Mouse (Mus musculus): Measurements from ENCODE around the gene Maml2.
A peak's percentile ranks its signal among the peaks of the same experiment; 100 is the strongest.

Maml2 gene

GRCm38 (mm10) chr9:13497016-13497415 lies 199.3 kb downstream of the Maml2 start:
- DNase-seq = no peak

- DNase-seq = peak; percentile 74
Observed at GRCm38 (mm10) chr9:13497690-13498333, 200.1 kb downstream of the Maml2 start.

GRCm38 (mm10) chr9:13500045-13500444 lies 202.3 kb downstream of the Maml2 start:
- no peak for DNase-seq

DNA sequence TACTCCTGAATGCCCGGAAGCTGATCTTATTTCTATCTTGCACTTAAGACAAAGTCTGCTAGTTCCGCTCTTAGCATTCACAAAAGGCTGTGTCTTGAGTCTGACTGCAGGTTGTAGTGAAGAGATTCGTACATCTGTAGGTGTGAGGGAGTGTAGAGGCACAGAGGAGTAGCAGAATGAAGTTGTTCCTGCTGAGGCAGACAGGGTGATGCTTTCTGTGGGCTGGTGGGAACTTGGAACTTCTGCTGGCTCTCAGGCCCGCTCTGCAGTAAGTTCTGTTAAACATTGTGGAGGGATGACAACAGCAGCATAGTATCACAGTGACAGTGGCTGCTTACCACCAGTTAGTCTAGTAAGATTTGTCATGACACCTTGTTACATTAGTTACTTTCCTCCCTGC lies 207.3 kb downstream of the Maml2 start:
- no peak for DNase-seq

- no peak for DNase-seq
Observed at GRCm38 (mm10) chr9:13506956-13507821, 209.4 kb downstream of the Maml2 start.

DNA sequence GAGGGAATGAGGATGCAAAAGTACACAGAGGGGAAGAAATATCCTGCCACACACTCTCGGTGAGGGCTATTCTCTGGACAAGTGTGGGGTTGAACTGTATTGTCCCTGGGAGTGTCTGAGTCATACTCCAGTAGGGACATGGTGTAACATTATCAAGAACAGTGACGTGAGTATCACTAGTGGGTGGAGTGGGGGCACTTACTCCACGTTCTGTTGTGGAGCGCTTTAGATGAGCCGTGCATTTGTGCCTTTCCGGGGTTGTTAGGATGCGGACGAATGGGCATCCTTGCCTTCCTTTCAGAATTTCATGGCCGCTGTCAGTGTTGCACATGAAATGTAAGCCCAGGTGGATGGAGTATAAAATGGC lies 210.0 kb downstream of the Maml2 start:
- no peak for DNase-seq

DNA sequence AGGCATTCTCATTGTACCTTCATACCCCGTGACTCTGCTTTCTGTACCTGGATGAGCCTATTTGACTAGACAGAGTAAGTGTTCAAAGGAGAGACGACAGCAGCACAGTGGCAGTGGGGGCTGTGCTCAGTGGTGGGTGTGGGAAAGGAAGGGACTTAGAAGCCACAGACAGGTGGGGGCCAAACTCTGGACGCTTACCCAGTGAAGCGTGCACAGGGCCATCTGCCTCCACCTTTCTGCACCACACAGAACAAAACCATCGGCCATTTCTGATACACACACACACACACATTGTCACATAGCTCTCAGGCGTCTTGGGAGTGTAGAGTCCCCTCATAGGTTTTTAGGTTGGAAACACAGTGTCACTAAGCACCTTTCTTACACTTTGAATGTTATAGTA lies 212.0 kb downstream of the Maml2 start:
- DNase-seq = no peak

GRCm38 (mm10) chr9:13510621-13511369 lies 213.0 kb downstream of the Maml2 start:
- peak; percentile 28 for DNase-seq

GRCm38 (mm10) chr9:13513135-13513534 lies 215.4 kb downstream of the Maml2 start:
- no peak for DNase-seq

- no peak for DNase-seq
Observed at GRCm38 (mm10) chr9:13514435-13514834, 216.7 kb downstream of the Maml2 start.

DNA sequence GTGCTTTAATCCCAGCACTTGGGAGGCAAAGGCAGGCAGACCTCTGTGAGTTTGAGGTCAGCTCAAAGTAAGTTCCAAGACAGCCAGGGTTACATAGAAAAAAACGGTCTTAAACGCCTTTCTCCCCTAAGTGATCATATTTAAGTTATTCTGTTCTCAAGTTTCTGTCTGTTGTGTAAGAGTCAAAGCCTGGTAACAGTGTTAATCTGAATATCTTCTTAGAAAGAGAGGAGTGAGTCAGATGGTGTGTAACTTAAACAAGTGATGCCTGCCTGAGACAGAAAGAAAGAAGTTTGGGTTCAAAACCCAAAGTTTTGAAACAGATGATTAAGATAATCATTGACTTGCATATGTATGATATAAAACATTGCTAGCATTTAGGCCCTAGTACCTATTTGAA lies 218.2 kb downstream of the Maml2 start:
- no peak for DNase-seq

- DNase-seq = no peak
Observed at GRCm38 (mm10) chr9:13518031-13518430, 220.3 kb downstream of the Maml2 start.

GRCm38 (mm10) chr9:13518441-13518971 lies 220.7 kb downstream of the Maml2 start:
- DNase-seq = no peak

GRCm38 (mm10) chr9:13522061-13522820 lies 224.5 kb downstream of the Maml2 start:
- DNase-seq = no peak

- DNase-seq = no peak
Observed at GRCm38 (mm10) chr9:13523046-13523445, 225.3 kb downstream of the Maml2 start.

DNA sequence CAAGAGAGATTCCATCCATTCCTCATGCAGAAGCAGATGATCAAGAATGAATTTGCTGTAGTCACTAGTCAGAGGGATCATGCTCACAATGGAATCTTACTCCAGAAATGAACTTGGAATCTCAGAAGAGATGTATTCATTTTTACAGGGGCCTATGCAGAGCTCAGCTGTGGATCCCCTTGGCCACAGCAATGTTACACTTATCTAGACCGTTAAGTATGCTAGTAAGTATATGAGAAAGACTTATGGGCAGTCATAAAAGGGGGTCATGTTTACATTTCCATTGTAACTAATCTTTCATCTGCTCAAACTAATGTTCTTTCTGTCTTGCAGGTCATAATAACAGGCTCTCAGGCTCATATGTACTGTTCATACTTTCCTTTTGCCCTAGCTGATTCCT lies 227.3 kb downstream of the Maml2 start:
- no peak for DNase-seq

- no peak for DNase-seq
Observed at GRCm38 (mm10) chr9:13525561-13526255, 228.0 kb downstream of the Maml2 start.

DNA sequence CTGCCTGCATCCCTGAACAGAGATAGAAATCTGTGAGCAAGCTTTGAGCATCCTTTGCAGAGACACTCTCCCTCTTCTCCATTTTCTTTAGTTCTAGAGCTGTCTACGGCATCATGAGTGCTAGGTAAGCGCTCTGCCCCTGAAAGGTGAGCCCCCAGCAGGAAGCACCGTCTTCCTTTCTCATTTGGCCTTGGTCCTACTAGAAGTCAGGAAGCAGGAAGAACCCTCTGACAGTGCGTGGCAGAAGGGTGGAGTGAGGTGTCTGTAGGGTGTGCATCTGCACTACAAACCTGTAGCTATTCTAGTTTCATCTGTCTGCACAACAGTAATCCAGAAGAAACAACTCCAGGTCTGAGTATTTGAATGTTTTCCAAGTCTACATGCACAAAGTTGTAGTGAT lies 232.8 kb downstream of the Maml2 start:
- DNase-seq = no peak

DNA sequence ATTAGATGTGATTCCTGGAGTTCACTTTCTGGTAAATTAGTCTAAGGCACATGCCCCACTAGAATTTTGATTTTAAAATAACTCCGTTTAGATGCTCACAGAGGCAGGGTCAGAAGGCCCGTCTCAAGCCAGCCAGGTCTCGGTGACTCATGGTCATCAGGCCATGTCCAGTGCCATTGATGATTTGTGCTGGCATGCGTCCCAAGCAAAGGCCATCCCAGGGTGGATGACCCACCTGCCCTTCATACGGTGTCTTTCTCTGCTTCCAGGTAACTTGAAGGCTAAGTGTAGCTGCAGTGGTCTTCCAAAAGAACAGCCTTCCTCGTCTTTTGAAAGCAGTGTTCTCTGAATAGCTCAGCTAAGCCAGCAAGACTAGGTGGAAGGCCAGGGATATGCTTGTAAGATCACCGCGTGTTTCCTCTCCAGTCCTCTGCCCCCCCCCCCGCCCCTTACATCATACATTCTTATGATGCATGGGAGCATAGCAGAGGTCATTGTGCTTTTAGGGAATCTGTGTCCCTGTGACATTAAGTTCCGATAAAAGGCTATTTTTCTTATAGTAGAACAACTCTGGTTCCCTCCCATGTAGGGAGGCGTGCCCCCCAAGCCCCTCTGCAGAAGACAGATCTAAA lies 235.4 kb downstream of the Maml2 start:
- DNase-seq = no peak

GRCm38 (mm10) chr9:13535803-13536202 lies 238.0 kb downstream of the Maml2 start:
- no peak for DNase-seq

Data from kidney, adult 18-20 months (tissue).